Mouse (Mus musculus) v-Abl transformed pro-B cells (cell line): ENCODE results near the gene Adamtsl5.

Experiments
- in situ Hi-C, 2 experiments: fragments of 400-800 bp; cut with MboI; formaldehyde crosslinking; loops; one replicate each; pipeline ENCODE4 v1.15.1; 2025; ENCODE audit not compliant: unreplicated experiment in 2 of 2

The Adamtsl5 gene

DNA sequence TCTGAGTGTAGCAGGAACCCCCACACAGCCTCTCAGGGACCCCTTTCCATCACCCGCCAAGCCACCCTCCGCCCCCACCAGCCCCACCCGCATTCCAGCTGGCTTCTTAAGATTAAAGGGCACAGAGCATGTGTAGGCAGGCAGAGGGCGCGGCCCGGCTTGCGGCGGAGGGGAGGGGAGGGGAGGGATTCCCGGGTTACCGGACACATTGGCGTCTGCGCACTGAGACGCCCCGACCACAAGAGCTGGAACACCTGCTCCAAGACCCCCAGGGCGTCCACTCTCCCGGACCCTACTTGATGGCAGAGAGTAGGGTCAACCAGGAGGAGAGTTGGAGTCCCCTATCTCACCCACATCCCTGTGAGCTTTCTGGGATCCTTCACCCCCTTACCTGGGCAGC is 3.1 kb downstream of the Adamtsl5 start:
- in situ Hi-C loops: loop anchor here (5.0 to 10.0 kb wide), 3 partner anchors 50 to 173 kb away; partner anchors contain the start of genes 1600002K03Rik (in 1 of the 2), Apc2 (in 1 of the 2), Efna2 (in 1 of the 2) and Rps15 (in 1 of the 2)

DNA sequence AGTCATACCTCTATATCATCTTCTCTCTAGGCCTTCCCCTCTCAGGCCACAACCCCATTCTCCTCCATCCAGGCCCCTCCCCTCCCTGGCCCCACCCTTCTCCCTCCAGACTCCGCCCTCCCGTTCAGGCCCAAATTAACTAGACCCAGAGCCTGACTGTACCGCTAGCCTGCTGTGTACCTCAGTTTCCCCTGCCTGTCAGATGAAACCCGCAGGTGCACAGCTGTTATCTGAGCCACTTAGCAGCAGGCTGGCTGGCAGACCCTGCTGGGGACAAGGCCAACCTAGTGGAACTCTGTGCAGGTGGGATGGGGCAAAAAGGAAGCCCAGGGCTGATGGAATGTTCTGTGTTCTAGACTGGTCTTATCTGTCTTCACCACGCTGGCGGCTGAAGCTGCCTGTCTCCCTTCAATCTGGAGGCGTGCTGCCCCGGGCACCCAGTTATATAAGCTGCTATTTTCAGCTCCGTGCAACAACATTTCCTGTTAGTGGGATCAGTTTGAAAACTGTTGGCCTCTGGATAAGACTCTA is 4.0 kb downstream of the Adamtsl5 start:
- in situ Hi-C loops: loop anchor here in 1 of 2 experiments (10.0 kb wide), 1 partner anchor 49 kb away; the partner anchor contains the start of genes Apc2 and Rps15

DNA sequence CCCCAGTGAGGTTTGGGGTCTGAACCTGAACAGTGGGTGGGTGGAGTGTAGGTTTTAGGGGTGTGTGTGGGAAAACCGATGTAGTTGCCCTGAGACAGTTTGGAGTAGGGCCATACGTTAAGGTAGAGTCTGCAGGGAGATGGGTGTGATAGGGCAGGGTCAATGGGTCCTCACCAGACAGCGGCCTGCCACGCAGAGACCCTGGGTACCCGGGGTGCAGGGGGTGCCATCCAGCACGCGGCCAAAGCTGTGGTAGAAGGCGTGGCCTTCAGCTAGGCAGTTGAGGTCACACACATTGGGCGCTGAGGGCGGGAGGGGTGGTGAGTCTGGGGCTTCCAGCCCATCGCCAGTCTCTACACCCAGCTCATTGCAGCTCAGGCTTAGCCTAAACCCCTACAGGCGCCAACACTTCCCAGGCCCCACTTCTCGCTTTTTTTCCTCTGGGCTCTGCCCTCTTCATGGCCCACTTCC is 4.8 kb downstream of the Adamtsl5 start:
- in situ Hi-C loops: loop anchor here in 1 of 2 experiments (10.0 kb wide), 1 partner anchor 49 kb away; the partner anchor contains the start of genes Apc2 and Rps15

DNA sequence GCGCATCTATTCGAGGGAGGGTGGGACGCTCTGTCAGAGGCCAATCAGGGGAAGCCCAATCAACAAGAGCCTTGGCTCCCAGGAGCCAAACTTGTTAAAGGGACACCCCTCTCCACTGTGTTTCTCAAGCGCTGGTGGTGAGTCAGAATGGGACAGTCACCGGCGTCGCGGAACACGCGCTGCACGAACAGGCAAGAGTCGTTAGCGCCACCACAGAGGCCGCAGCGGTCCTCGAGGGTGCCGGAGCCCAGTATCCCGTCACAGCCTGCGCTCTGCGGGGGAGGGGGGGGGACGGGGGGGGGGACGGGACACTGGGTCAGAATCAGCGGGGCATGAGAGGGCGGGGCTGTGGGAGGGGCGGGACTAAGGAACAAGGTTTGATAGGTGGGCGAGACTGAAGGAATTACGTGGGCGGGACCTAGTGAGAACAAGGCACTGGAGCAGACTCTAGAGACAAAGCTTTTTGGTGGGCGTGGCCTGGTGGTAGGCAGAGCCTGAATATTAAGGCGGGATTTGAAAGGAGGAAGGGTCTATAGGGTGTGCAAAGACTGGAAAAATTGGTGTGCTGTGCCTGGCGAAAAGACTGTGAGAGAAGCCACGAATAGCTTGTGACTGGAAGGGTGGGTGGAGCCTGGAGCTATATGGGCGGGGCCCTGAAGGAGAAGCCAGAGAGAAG is 5.3 kb downstream of the Adamtsl5 start:
- in situ Hi-C loops: loop anchor here in 1 of 2 experiments (10.0 kb wide), 1 partner anchor 48 kb away; the partner anchor contains the start of genes Apc2 and Rps15

DNA sequence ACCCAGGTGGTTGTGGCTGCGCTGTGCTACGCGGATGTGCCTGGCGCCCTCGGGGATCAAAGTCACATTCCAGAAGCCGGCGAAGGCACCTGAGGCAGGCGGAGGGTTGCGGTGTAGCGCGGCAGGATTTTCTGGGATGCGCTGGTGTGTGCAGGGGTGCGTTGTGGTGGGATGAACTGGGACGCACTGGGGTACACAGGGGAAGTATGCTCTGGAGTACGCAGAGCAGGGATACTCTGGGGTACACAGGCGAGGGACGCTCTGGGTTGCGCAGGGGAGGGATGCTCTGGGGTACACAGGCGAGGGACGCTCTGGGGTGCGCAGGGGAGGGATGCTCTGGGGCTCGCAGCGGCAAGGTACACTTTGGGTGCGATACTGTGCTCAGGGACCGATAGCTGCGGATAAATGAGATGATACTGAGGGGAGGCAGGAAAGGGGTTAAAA is 5.9 kb downstream of the Adamtsl5 start:
- in situ Hi-C loops: loop anchor here in 1 of 2 experiments (10.0 kb wide), 1 partner anchor 48 kb away; the partner anchor contains the start of genes Apc2 and Rps15

DNA sequence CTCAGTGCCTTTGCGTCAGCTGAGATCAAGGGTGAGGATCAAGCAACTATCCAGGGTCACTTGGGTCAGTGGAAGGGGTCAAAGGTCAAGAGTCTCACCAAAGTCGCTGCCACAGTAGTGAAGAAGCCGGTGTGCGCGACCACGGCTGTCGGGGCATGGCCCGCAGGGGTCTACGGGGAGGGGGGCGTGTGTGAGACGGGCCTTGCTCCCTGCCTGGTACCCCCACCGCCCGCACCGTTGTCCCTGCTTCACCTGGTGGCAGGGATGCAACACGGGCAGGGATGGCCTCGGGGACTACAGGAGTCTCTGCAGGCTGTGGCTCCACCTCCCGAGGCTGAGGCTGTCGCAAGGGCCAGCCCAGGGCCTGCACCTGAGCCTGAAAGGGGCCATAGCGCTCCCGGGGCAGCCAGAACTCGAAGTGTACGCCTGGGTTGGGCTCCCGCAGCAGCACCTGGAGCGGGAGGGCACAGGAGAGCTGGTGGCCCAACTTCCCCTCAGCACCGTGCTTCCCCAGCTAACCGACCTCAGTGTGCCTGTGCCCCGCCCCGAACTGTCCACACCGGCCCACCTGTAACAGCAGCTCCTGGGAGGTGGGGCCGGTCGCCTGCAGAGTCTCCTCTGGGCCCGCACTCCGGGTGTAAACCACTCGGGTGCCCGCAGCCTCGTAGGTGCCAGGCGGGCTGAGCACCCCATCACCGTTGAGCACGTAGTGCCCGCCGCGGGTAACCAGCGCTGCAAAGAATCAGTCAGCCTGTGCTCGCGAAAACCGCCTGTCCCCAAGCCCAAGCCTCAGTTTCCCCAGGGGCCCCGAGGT is 6.5 kb downstream of the Adamtsl5 start:
- in situ Hi-C loops: loop anchor here in 1 of 2 experiments (10.0 kb wide), 1 partner anchor 47 kb away; the partner anchor contains the start of genes Apc2 and Rps15

DNA sequence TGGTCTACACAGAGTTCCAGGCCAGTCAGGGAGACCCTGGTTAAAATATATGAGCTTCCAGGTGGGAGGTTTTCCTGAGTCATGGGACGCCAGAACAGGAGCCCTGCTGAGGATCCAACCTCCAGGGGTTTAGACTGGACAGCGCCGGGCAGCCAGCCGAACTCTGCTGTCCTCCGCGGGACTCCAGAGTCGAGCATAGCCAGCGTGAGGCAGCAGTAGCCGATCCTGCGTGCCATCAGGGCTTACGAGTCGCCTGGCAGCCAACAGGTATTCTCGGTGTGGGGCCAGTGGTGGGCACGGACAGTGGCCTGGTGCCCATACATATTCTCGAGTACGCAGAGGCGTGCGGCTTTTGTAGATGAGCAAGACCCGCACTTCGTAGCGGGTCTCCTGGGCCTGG is 7.2 kb downstream of the Adamtsl5 start:
- in situ Hi-C loops: loop anchor here in 1 of 2 experiments (10.0 kb wide), 1 partner anchor 46 kb away; the partner anchor contains the start of genes Apc2 and Rps15

DNA sequence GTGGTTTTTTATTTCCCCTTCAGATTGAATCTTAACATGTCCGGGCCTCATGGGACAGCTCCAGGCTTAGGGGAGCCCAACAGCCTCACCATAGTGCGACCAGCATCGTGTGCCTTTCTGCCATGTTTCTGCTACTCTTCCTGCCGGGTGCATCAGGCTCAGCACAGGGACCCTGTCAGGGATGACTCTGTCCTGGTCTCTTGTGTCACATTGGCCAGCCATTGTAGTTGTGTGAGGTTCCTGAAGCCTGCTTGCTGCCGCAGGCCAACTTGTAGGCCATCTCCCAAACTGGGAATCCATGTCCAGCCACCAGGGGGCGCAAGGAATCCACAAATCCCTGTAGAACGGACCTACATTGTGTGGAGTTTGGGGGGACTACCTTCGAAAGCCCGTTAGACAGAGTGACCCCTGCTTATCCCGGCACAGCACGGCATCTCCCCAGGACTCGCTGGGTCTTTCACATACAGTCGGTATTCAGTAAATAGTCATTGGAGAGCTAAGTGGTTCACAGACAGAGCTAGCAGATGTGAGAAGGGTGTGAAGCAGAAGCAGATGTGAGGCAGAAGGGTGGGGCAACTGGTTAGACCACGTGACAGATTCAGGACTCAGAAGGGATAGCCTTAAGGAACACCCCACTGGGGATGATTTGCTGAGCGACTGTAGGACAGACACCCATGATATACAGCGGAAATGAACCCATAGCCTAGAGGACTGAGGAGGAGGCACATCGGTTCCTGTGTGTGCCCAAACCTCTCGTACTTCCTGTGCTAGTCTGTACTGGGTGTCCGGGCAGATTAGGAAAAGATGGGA is 8.1 kb downstream of the Adamtsl5 start:
- in situ Hi-C loops: loop anchor here (5.0 to 10.0 kb wide), 2 partner anchors 32 to 45 kb away; partner anchors contain the start of genes Apc2 (in 1 of the 2) and Rps15 (in 1 of the 2)

DNA sequence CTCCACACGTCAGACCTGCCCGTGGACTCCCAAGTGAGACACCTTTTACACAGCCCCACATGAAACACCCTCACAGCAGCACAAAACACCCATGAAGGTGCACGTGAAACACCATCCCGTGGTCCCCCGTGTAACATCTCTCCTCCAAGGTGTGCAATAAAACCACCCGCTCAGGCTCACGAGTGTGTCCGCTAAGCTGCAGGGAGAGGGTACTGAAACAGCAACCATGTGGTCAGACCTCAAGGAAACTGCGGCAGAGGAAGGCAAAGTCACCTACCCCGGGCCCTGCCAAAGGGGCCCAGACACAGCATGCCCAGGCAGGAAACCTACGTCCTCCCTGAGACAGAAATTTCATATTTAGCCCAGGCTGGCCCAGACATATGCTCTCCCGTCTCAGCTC is 11.9 kb downstream of the Adamtsl5 start:
- in situ Hi-C loops: loop anchor here in 1 of 2 experiments (5.0 kb wide), 1 partner anchor 36 kb away; no protein-coding TSS in a partner anchor

DNA sequence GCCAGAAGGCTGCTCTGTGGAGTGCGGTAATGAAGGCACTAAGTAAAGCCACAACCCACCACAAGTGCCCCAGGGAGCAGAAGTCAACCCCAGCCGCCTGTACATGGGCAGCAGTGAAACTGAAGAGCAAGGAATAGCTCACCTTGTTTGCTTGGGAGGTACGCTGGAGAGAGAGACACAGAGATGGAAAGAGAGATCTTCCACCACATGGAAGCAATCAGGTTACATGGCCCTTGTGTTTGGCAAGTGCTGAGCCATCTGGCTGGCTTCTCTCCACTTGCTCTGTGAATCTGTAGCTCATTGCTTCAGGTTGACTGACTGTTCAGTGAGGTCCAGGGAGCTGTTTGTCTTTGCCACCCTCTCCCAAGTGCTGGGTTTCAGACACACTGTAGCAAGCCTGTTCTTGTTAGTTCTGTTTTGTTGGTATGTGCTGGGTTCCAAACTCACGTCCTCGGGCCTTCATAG is 15.7 kb downstream of the Adamtsl5 start:
- in situ Hi-C loops: no loop called here

DNA sequence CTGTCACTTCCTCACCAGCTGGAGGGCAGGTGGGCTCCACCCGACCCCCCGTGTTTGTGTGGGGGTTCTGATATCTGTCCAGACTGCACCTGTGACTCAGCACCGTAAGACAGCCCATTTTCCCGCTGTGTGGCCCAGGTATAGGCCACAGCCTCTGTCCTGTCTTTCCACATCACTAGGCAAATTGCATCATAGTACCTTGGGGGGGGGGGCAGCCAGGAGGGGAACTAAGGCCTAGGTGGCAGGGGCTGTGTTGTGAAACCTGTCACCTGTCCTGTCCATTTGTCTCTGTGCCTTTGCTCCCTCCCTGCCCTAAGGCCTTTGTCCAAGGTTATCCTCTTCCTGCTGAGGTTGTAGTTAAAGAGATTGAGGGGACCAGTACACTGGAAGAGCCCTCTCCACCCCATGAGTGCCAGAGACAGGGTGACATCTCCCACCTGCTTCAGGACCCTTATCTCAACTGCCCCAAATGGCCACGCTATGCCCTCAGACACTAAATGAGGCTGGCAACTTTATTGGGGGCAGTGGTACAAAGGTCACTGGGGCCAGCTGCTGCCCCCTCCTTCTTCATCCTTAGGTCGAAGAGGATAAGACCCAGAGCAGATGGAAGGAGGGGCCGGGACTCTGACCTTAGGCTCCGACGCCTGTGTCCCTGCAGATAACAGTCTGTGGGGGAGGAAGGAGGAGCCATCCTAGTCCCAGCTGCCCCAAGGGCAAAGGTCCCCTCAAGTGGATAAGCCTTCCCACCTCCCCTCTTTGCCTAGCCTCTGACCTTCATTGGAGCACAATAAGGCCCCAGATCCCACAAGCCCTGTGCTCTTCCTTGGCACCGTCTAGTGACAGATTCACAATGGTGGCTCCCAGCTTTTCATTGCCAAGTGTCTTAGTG is 16.3 kb downstream of the Adamtsl5 start:
- in situ Hi-C loops: no loop called here

DNA sequence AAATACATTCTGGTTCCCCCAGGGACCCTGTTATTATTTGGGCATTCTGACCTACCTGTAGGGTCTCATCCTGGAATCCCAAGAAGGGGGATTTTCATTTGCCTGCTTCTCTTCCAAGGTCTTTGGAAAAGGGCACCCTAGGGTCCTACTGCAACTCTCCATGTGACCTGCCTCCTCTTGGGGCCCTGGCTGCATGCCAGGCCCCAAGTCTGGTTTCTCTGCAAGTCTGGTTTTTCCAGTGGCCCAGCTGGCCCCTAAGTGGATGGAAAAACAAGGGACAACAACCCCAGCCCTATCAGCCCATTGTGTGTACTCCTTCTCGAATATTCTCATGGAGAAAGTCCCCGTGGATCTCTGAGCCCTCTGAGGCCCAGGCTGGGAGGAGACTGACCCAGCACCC is 17.3 kb downstream of the Adamtsl5 start:
- in situ Hi-C loops: no loop called here

DNA sequence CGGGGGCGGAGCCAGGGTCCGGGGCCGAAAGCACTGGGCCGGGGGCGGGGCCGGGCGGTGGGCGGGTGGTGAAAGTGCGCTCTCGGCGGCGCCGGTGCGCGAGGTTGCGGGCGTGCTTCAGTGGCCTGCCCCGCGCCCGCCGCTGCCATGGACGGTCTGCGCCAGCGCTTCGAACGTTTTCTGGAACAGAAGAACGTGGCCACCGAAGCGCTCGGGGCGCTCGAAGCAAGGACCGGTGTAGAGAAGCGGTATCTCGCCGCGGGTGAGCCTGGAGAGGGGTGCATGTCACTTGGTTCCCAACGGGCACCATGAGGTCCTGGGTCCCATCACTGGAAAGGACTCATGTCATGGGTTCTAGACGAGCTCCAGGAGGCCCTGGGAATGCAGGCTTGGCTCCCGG is 18.1 kb downstream of the Adamtsl5 start:
- in situ Hi-C loops: no loop called here

DNA sequence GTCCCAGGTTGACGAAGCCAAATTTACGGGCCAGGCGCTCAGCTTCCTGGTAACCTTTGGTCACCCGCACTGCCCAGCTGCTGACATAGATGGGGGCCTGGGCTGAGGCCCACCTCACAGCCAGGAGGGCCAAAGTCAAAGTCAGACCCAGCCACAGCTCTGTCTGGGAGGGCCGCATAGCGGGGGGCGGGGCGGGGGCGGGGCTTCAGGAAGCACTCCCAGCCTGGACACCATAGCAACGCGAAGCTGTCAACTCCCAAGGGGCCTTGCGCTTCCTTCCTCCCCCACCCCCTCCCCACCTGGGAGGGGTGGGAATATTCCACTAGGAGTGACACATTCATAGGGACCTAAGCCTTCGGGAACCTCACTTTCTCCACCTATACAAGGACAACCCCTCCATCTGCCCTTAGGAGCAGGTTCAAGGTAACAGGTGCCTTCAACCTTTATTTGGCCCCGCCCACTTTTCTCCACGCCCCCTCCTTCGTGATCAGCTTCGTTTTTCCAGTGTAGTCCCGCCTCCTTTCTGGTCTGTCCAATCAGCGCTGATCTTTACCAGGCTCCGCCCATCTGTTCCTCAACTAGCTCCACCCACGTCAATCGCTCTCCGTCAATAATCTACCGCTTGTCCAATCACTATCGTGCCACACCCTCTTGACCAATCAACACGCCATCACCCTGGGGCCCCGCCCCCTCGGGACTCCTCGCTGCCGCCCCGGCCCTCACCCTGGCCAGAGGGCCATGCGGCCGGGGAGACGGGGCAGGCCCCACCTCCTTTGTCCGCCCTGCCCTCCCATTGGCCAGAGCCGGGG is 18.7 kb downstream of the Adamtsl5 start, which contains the start of the genes Pcsk4 and Reep6:
Gene Pcsk4 (minus strand): TSS at position 226 of the 809 bp plus-strand sequence.
Gene Reep6 (plus strand): TSS at position 681 of the 809 bp plus-strand sequence.
- in situ Hi-C loops: no loop called here

DNA sequence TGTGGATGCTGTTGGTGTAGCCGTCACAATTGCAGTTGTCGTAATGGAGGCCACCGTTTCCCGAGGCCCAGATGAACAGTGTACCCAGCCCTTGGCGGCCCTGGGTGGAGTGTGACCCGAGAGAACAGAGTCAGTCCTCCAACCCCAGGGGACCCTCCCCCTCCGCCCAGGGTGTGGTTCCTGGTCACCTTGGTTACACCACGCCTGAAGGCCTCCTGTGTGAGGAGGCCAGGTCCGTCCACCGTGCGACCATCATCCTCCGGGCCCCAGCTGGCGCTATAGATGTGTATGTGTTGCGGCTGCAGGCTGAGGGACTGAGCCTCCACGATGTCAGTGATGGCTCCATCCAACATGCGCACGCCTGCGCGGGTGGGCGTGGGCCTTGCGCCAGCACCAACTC is 23.2 kb downstream of the Adamtsl5 start:
- in situ Hi-C loops: no loop called here

DNA sequence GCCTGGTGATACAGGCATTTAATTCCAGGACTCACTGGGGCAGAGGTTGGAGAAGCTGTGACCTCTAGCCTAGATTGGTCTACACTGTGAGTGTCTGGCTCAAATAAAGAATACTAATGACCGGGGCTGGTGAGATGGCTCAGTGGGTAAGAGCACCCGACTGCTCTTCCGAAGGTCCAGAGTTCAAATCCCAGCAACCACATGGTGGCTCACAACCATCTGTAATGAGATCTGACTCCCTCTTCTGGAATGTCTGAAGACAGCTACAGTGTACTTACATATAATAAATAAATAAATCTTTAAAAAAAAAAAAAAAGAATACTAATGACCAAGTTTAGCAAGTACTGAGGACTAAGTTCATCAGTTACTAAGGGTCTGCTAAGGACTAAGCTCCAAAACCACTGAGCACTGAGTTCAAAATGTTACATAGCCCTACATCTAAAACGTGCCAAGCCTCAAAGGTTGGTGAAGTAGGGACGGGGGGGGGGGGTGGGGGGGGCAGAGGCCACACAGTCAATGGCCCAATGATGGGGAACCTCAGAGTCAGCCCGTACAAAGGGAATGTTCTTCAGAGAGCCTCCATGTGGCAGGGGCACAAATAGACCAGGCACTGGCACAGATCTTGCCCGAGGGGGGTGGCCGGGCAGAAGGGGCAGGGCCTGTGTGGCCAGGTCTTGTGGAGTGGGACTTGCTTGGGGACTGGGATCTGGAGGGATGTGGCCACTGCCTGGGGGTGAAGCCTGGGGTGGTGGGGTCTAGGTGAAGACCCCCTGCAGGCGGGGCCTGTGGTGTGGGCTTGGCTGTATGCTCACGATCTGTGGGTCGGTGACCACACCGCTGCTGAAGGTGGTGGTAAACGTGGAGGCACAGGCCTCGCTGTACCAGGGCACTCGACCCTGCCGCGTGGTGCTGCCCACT is 23.8 kb downstream of the Adamtsl5 start:
- in situ Hi-C loops: loop anchor here in 1 of 2 experiments (5.0 kb wide), 1 partner anchor 57 kb away; no protein-coding TSS in a partner anchor
